Mouse (Mus musculus): ENCODE measurements around the gene Rab3il1. TPM values are rescaled to one million over a fixed set of nuclear protein-coding genes. Genes with fewer than 3 reads are reported as not detected.

Gene Rab3il1
- polyA plus RNA-seq, 1 experiment from 2014 or later, result 26.3 TPM

DNA sequence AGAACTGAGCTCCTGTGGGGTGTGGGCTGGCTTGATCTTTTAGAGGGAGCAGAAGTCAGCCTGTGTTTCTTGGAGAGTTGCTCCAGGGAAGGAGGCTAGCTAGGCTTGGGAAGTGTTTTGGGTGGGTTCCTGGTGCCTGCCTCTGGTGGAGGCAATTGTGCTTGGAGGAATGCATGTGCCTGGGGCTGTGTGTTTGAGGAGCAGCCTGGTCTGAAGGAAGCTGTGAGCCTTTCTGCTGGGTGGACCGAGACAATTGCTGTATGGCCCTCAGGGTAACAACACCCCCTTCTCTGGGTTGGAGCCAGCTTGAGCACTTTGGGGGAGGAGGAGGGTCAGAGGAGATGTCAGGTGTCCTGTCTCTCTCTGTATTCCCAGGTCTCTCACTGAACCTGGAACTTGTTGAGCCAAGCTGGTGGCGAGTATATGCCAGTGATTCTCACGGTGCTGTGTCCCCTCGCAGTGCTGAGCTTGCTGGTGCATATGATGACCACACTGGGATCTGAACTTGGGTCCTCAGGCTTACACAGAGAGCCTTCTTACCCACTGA is 17.8 kb downstream of the Rab3il1 start:
- no peaks in the 10 kb centered on the region for H3K9me3 ChIP-seq
- H3K36me3 ChIP-seq, result no peaks in the 10 kb centered on the region
- 64% methylated on average over 4 of the region's 4 CpGs for WGBS
- no peak for ATAC-seq (ENCODE audit: low FRiP score, low read depth)
- peak overlapping the region; percentile 54 for H3K4me3 ChIP-seq
- H3K27ac ChIP-seq, result no peak overlapping the region
- H3K4me1 ChIP-seq, result peaks cover 25% of the 10 kb centered on the region
- H3K4me2 ChIP-seq (replicated peaks), result peak overlapping the region; percentile 90
- H3K27me3 ChIP-seq (replicated peaks), result 0 out of 2 replicates have a peak, but pooled peaks cover 11% of the 10 kb centered on the region
- 0 out of 2 replicates have a peak overlapping the region, but pooled peaks have one; percentile 30 for H3K9ac ChIP-seq

DNA sequence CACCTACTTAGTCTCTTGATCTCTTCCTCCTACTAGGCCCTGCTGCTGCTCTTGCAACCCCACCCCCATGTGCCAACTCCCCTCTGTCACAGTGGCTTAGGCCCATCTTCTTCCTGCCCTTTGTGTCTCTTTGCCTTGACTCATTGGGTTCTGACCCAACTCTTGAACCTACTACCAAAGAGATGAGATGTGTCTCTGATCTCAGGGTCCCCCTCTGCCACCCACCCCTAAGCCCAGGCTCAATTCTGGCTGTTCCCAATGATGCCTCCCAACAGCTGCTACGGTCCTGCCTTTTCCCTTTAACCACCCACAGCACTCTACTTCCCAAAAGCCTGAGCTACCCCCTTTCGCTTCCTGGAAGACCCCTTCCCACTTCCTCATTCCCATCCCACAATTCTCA is 20.5 kb downstream of the Rab3il1 start:
- Histone ChIP-seq H3K4me1 (peaks cover 30% of the 10 kb centered on the region), H3K9ac (no peak overlapping the region), H3K27ac (no peak overlapping the region), H3K4me3 (no peak overlapping the region), H3K9me3 (no peaks in the 10 kb centered on the region), H3K4me2 (replicated peaks) (no peak overlapping the region), H3K27me3 (replicated peaks) (0 out of 2 replicates have a peak, but pooled peaks cover 11% of the 10 kb centered on the region), H3K36me3 (no peaks in the 10 kb centered on the region)
- 81% methylated on average over 2 of the region's 2 CpGs for WGBS
- ATAC-seq (ENCODE audit: low FRiP score, low read depth), result no peak

DNA sequence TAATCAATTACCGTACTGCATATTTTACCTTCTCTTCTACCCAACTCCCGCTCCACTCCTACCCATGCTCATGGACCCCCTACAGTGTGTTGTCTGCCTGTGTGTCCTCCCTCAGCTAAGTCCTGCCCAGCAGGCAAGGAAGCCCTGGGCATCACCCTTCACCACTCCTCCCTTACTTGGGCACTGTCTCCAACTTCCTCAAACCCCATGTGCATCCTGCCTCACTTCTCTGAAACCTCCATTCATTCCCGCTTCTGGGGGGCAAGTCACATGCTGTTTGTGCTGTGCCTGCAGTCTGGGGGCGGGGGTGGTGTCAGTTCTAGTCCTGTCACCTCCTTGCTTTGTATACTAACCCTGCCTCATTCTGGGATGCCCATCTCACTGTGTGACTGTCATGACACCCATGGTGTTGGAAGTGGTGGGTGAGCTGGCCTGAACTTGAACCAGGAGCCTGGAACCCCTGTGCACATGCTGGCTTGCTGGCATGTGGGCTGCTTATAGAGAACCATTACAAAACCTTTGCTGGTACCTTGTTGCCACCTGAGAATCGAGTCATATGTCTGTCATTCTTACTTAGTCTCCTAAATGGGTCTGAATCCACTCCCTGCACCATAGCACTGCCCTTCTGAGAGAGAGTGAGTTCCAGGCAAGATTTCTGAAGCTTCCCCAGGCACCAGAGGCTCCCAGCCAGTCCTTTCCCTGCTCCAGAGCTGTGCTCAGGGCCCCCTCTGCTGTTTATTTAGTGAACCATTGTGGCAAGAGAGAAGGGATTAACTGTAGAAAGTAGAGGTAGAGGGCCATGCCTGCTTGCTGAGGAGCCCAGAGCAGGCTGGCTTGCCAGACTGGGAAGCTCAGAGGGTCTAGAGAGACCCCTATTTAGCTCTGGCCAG is 21.2 kb downstream of the Rab3il1 start:
- Histone ChIP-seq H3K4me3 (no peak overlapping the region), H3K9me3 (no peaks in the 10 kb centered on the region), H3K27ac (no peak overlapping the region), H3K4me2 (replicated peaks) (no peak overlapping the region), H3K9ac (no peak overlapping the region), H3K4me1 (peaks cover 27% of the 10 kb centered on the region), H3K27me3 (replicated peaks) (0 out of 2 replicates have a peak, but pooled peaks cover 11% of the 10 kb centered on the region), H3K36me3 (peaks cover 5% of the 10 kb centered on the region; the same call in 1 of the 2 replicates)
- WGBS, result 64% methylated on average over 5 of the region's 5 CpGs
- no peak for ATAC-seq (ENCODE audit: low FRiP score, low read depth)

DNA sequence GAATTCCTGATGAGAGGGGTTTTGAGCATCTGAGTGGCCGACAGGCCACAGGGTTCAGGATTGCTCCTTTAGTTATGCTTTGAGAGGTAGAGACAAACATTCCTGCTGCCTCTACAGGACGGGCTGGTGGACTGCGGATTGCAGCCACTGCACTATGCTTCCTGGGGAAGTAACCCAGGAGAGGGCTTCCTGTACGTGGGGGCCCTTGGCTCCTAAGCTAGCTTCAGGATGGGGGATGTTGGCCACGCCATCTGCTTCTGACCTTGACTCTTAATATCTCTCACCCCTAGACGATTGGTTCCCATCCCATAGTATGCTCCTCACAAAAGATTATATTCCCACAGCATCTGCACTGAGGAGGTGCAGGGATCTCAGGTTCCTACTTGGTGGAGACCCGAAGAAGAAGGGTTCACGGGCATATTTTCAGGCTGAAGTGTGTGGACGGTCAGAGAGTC is 21.9 kb downstream of the Rab3il1 start:
- Histone ChIP-seq H3K27me3 (replicated peaks) (0 out of 2 replicates have a peak, but pooled peaks cover 11% of the 10 kb centered on the region), H3K4me2 (replicated peaks) (no peak overlapping the region), H3K36me3 (peaks cover 10% of the 10 kb centered on the region; the same call in 1 of the 2 replicates), H3K4me1 (peaks cover 21% of the 10 kb centered on the region), H3K27ac (no peak overlapping the region), H3K9me3 (no peaks in the 10 kb centered on the region), H3K9ac (no peak overlapping the region), H3K4me3 (no peak overlapping the region)
- WGBS, result 74% methylated on average over 9 of the region's 9 CpGs
- no peak for ATAC-seq (ENCODE audit: low FRiP score, low read depth)

DNA sequence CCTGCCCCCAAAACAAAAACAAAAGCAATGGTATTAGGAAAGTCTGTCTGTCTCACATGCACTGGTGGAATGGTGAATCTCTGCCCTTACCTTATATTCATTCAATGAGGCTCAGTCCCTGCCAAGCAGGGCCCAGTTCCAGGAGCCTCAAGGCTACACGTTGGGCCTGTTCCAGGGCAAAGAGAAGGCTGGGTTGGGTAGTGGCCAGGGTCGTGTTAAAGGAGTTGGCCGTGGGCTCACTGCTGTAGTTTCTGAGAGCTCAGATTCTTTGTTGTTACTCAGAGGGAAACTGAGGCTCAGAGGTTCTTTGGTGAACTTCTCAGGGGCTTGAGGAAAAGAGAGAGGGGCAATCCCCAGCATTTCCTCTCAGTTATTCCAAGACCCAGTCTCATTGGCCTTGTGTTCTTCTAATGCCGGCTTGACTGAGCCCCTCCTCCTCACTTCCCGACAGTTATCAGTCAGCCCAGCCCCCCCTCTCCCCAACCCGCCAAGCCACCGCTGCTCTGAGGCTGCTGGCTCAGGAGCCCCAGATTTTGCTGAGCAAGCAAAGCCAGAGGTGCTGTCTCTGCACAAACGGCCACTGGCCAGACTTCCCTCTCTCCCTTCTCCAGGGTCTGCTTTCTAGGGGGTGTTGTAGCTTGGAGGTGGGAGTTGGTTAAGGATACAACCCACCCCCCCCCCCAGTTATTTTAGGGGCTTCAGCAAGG is 23.9 kb downstream of the Rab3il1 start:
- Histone ChIP-seq H3K36me3 (peaks cover 10% of the 10 kb centered on the region; the same call in 1 of the 2 replicates), H3K27me3 (replicated peaks) (0 out of 2 replicates have a peak, but pooled peaks cover 3% of the 10 kb centered on the region), H3K9ac (no peak overlapping the region), H3K4me1 (peaks cover 9% of the 10 kb centered on the region; the same call in 1 of the 2 replicates), H3K9me3 (no peaks in the 10 kb centered on the region), H3K27ac (no peak overlapping the region), H3K4me3 (no peak overlapping the region), H3K4me2 (replicated peaks) (no peak overlapping the region)
- WGBS, result 26% methylated on average over 8 of the region's 8 CpGs
- ATAC-seq (ENCODE audit: low FRiP score, low read depth), result no peak

DNA sequence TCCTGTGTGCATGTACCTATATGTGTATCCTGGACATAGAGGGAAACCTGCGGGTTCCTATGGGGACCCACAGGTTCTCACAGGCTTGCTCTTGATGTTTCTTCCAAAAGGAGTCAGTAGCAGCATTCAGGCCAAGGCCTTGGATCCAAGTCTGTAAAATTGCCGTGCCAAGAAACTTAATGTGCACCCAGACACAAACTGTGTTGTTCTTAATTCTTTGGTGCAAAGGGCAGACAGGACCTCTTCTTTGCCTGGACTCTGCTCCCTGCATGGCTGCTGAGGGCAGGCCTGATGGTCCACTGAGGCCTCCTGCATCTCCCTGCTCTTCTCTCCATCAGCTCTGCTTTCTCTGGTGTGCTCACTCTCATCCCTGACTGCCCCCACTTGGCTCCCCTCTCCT is 28.3 kb downstream of the Rab3il1 start:
- no peak overlapping the region for H3K4me3 ChIP-seq
- 90% methylated on average over 2 of the region's 2 CpGs for WGBS
- H3K9me3 ChIP-seq, result no peaks in the 10 kb centered on the region
- no peak overlapping the region for H3K27ac ChIP-seq
- H3K4me2 ChIP-seq (replicated peaks), result no peak overlapping the region
- H3K27me3 ChIP-seq (replicated peaks), result no peaks in the 10 kb centered on the region
- H3K36me3 ChIP-seq, result peaks cover 10% of the 10 kb centered on the region; the same call in 1 of the 2 replicates
- ATAC-seq (ENCODE audit: low FRiP score, low read depth), result no peak
- H3K4me1 ChIP-seq, result peaks cover 4% of the 10 kb centered on the region
- no peak overlapping the region for H3K9ac ChIP-seq

DNA sequence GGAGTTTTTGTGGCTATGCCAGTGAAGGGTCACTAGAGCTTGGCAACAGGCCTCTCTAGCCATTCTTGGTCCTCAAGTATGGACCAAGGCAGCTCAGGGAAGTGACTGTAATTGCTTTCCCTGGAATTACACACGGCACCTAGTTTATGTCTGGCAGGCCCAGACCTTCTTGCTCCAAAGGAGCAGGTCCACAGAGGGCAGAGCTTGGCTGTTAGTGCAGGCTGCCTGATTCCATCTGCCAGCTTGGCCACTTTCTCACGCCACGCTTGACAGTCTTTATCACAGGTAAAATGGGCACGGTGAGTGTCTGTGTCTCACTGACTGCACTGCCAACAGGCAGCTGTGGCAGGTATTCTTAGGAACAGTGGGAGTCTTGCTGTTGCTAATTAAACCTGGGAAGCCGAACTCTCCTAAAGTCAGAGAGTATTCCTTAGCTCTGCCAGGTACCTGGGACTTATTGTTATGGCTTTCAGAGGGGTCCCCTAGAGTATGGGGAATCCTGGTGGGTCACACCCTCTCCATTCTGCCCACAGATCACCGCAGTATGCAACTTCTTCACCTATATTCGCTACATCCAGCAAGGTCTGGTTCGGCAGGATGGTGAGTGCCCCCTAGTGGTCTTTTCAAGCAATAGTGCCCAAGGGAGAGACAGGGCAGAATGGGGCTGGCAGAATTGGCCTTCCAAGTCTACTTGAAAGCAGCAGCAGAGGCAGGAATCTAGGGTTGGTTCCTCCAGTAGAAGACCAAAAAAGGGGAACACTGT is 31.9 kb downstream of the Rab3il1 start:
- Histone ChIP-seq H3K4me2 (replicated peaks) (no peak overlapping the region), H3K4me3 (no peak overlapping the region), H3K27me3 (replicated peaks) (no peaks in the 10 kb centered on the region), H3K4me1 (no peaks in the 10 kb centered on the region; the same call in 1 of the 2 replicates), H3K9me3 (no peaks in the 10 kb centered on the region), H3K36me3 (no peaks in the 10 kb centered on the region), H3K27ac (no peak overlapping the region), H3K9ac (no peak overlapping the region)
- 42% methylated on average over 8 of the region's 8 CpGs for WGBS
- ATAC-seq (ENCODE audit: low FRiP score, low read depth), result 0 out of 2 replicates have a peak, but pooled peaks have one; percentile 52

DNA sequence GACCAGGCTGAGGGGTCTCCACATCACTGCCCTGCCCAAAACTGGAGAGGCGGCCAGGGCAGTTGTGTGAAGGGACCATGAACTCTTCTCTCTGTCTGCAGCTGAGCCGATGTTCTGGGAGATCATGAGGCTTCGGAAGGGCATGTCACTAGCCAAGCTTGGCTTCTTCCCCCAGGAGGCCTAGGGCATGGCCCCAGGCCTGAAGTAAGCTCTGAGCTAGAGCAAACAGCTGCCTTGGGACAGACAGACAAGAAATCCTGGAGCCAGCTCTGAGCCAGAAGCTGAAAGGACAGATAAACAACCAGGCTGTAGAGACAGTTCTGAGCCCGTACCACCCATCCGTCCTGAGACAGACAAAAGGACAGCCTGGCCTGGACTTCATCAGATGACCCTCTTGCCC is 32.9 kb downstream of the Rab3il1 start:
- Histone ChIP-seq H3K4me1 (no peaks in the 10 kb centered on the region; the same call in 1 of the 2 replicates), H3K36me3 (no peaks in the 10 kb centered on the region), H3K9me3 (no peaks in the 10 kb centered on the region), H3K27ac (no peak overlapping the region), H3K27me3 (replicated peaks) (no peaks in the 10 kb centered on the region), H3K4me3 (no peak overlapping the region), H3K9ac (no peak overlapping the region), H3K4me2 (replicated peaks) (no peak overlapping the region)
- ATAC-seq (ENCODE audit: low FRiP score, low read depth), result no peak
- WGBS, result 88% methylated on average over 5 of the region's 5 CpGs

DNA sequence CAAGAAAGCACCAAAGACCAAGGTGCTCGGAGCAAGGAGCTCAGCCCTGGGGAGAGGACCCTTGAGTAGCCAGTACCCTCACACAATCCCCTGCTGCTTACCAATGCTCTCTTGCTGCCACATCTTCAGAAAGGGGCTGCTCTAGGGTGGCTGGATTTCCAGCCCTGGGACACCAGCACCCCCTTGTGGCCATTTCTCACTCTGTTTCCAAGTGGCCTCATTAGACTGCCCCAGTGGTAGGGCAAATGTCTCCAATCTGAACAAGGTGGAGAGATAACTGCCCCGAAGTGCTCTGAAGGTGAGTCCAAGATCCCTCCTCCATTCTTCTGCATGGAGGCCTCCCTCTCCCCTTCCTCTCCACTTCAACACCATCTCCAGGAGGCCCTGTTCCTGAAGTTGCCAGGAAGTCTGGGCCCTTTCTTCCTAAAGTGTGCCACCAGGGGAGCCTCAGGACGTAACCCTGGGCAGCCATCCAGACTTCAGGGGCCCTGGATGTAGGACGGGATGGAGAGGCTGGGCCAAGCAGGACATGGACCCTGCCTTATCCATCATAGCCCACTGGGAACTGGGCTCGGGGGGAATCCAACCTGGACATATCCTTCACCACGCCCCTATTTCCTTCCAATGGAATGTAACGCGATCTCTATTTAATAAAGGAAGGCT is 33.4 kb downstream of the Rab3il1 start:
- ATAC-seq (ENCODE audit: low FRiP score, low read depth), result peak; percentile 74
- WGBS, result 64% methylated on average over 8 of the region's 8 CpGs
- H3K9ac ChIP-seq, result no peak overlapping the region
- no peaks in the 10 kb centered on the region; the same call in 1 of the 2 replicates for H3K4me1 ChIP-seq
- H3K4me3 ChIP-seq, result no peak overlapping the region
- H3K27ac ChIP-seq, result no peak overlapping the region
- no peaks in the 10 kb centered on the region for H3K27me3 ChIP-seq (replicated peaks)
- no peaks in the 10 kb centered on the region for H3K9me3 ChIP-seq
- no peaks in the 10 kb centered on the region for H3K36me3 ChIP-seq
- no peak overlapping the region for H3K4me2 ChIP-seq (replicated peaks)

DNA sequence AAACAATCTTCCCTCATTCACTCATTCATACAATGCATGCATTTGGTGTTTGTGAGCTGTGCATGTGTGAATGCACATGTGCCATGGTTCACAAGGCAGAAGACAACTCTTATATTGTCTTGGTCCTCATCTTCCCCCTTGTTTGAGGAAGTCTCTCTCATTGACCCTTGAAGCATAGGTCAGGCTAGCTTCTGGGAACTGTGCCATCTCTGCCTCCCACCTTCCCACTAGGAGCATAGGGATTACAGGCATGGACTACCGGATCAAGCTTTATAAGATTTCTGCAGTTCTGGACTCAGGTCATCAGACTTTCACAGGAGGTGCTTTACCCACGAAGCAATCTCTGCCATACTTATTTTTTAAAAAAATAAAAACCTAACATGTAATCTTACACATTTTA is 36.1 kb downstream of the Rab3il1 start:
- Histone ChIP-seq H3K4me2 (replicated peaks) (no peak overlapping the region), H3K27ac (no peak overlapping the region), H3K27me3 (replicated peaks) (peaks cover 3% of the 10 kb centered on the region; the same call in 1 of the 2 replicates), H3K36me3 (no peaks in the 10 kb centered on the region), H3K4me3 (no peak overlapping the region), H3K4me1 (peaks cover 18% of the 10 kb centered on the region), H3K9me3 (no peaks in the 10 kb centered on the region), H3K9ac (no peak overlapping the region)
- ATAC-seq (ENCODE audit: low FRiP score, low read depth), result no peak
- WGBS, result 72% methylated on average over 2 of the region's 2 CpGs

DNA sequence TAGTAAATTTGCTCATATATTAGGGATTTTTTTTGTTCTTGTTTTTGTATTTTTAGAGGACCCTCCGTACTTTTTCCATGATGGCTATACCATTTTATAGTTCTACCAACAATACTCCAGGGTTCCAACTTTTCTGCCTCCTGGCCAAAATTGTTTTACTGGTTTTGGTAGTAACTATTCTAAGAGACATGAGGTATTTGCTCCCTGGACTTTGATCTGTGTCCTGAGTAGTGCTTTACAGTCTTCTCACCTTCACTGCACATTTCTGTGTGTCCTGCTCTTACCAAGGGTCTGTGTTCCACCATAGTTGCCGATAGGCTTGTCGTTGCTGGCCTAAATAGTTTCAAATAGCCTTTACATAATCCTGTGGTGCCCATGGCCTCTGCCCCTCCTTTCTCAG is 36.9 kb downstream of the Rab3il1 start:
- Histone ChIP-seq H3K36me3 (no peaks in the 10 kb centered on the region), H3K27ac (no peak overlapping the region), H3K4me3 (no peak overlapping the region), H3K4me2 (replicated peaks) (no peak overlapping the region), H3K4me1 (peaks cover 18% of the 10 kb centered on the region), H3K27me3 (replicated peaks) (peaks cover 3% of the 10 kb centered on the region; the same call in 1 of the 2 replicates), H3K9ac (no peak overlapping the region), H3K9me3 (no peaks in the 10 kb centered on the region)
- no peak for ATAC-seq (ENCODE audit: low FRiP score, low read depth)
- 87% methylated on average over 3 of the region's 3 CpGs for WGBS

Measured in neural tube, embryonic 12.5 days (tissue).